Mouse (Mus musculus) thymus, postnatal 36 days (tissue): ENCODE measurements around the gene AW011738.

Experiments
- DNase-seq, 2 experiments: peaks; one replicate each; pipeline ENCODE4 v3.0.0; 2022; ENCODE audit warnings: mixed read lengths in 2 of 2

AW011738 gene

DNA sequence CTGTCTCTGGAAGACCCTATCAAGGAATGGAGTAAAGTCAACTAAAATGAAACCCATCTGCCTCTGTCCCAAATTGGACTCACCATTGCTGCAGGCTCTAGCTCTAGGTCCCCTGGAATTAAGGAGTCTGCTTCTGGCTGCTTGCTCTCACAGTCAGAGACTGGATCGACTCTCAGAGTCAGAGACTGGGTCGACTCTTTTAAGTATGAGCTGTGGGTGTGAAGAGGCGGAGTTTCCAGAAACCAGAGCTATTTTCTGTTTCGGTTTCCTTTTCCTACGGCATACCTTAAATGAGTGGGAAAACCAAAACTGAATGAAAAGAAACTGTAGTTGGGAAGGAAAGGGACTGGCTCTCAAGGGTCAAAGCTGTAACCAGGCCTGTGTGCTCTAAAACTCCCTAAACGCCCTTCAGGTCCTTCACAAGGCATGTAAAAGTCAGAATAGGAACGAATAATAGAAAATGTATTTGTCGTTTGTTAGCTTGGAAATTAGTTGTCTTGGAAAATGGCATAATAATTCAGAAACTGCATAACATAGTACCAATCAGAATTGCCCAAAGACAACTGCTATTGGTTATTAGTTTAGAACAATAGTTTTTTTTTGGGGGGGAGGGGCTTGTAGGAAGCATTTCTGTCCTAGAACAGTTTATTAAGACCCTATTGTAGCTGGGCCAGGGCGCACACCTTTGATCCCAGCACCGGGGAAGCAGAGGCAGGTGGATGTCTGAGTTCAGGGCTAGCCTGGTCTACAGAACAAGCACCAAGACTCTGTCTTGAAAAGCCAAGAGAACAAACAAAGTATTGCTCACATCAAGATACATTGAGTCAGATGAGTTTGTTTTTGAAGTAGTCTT is 2.3 kb upstream of the AW011738 start, which contains the start of gene Isg15:
Gene Isg15 (minus strand): TSS at position 196 of the 853 bp plus-strand sequence.
- no peak for DNase-seq

DNA sequence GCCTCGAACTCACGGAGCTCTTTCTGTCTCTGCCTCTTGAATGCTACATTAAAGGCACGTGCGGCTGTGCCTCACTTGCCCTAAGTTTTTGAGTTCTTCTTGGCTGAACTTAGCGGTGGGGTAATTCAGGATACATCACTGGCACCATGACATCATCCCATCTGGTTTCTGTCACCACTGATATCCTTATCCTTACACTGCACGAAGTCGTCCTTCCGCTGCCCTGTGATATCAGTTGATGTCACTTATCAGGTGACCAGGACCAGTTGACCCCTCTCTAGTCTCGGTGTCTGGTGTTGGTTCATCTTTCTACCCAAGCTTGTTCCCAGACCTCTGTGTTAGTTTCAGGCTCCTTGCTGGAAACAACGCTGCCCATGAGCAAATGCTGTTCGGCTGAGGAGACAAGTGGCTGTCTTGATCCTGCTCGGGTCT is 626 bp upstream of the AW011738 start:
- no peak for DNase-seq

DNA sequence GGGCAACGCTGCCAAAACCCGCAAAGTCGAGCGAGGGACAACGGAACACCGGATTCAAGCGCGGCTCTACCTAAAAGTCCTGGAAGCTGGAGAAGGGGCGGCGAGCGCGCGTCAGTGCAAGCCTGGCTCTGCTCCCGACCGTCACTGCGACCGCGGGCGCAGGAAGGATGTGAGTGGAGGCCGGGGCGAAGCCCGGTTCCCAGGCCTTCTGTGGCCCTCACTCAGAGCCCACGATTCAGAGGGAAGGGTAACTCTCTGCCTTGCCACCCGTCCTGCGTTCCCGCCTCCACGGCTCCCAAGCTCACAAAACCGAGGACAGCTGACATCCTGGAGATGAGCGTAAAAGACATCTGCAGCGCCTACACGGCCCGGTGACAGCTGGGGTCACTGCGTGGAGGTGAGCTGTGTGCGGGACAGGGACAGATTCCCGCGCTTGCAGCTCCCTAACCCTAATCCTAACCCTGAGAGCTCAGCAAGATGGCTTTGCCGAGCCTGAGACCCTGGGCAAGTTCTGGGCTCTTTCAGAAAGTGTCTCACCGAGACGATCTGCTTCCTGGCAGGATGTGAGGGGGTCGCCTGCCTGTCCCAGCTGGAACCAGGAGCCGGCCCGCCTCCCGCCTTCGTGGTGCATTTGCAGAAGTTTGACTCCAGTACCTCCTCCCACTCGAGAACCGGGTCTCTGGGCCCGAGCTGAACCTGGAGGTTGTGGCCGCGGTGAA is 468 bp downstream of the AW011738 start:
- peak; percentile 26 to 50 for DNase-seq

DNA sequence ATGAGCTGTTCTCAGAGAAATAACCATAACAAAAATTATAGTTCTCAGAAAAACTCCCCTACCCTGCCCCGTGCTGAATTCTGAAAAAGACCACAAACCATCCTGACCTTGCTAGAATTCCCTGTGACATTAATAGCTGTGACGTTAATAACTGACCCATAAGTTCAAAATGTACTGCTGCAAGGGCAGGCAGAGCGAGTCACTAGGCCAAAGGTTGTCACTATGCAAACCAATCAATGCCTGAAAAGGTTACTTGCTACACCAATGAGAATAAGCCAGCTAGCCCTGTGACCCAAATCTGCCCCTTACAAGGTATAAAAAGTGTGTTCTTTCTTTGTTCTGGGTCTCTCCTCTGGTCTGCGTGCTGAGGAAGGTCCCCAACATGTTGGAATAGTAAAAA is 5.8 kb downstream of the AW011738 start:
- no peak for DNase-seq

DNA sequence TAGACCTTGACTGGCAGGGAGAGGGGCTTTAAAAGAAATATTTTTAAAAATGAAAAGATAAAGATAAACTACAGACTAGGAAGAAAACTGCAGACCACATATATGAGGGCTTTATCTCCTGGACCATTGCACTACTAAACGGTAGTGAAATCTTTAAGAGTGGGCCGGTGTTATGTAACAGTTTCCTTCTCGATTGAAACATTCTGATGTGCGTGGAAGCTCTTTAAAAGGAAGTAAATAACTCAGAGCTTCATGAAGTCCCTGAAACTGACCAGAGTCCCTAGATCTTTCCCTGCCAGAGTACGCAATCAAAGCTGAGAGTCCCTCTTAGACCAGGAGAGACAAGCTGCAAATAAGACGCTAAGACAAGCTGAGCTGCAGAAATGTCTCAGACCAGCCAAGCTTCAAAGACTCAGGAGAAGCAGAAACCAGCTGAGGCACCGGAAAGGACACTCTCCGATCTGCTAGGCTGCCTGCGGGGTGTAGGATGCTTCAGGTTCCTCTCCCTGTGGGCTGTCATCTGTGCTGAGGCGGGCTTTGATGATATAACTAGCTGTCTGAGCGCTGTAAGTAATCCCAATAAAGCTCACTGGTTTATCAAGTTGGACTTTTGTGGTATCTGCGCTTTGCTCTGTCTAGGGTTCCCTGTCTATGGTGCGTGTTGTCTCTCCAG is 7.0 kb downstream of the AW011738 start:
- DNase-seq, result no peak

DNA sequence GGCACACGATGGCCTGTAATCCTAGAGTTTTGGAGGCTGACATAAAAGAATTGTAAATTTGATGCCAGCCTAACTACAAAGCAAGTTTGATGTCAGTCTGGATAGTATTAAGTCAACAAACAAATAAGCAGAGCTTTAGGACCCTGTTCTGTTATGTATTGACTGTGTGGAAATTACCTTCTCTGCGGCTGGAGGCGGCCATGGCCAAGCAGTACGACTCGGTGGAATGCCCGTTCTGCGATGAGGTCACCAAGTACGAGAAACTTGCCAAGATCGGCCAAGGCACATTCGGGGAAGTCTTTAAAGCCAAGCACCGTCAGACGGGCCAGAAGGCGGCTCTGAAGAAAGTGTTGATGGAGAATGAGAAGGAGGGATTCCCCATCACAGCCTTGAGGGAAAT is 10.0 kb downstream of the AW011738 start:
- DNase-seq, result no peak

DNA sequence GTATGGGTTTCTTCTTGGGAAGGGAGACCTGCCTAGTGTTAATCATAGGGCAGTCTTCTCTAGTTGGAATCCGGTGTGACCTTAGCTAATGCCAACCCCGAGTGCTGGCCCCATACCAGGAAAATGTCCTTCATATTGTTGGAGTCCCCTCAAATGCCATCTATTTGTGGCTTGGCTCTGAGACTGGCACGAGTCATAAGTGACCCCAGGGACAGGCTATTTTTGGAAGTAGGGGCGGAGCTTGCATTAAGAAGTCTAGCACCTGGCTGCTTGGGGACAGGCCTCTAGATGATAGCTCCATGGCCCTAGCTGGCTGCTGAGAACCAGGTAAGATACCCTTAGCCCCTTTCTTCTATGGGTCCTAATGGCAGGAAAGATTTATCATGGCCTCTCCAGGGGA is 12.5 kb downstream of the AW011738 start, which contains the start of gene Perm1:
Gene Perm1 (plus strand): TSS at position 220 of the 400 bp plus-strand sequence.
- no peak for DNase-seq

DNA sequence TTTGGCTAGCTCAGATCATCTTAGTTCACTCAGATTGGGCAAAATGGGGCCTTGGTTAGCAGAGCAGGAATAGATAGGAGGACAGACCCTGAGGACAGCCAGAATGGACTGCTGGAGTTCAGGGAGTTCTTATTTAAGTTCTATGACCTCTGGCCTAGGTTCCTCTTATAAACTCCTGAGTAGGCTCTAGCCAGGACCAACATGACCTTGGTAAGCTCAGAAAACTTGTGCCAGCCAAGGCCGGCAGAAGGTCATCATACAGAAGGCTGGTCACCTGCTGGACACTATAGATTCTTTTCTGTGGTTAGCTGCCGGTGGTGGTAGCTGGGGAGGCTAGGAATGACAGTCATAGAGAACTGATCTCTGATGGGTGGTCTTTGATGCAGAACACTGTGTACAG is 13.1 kb downstream of the AW011738 start:
- DNase-seq, result no peak

DNA sequence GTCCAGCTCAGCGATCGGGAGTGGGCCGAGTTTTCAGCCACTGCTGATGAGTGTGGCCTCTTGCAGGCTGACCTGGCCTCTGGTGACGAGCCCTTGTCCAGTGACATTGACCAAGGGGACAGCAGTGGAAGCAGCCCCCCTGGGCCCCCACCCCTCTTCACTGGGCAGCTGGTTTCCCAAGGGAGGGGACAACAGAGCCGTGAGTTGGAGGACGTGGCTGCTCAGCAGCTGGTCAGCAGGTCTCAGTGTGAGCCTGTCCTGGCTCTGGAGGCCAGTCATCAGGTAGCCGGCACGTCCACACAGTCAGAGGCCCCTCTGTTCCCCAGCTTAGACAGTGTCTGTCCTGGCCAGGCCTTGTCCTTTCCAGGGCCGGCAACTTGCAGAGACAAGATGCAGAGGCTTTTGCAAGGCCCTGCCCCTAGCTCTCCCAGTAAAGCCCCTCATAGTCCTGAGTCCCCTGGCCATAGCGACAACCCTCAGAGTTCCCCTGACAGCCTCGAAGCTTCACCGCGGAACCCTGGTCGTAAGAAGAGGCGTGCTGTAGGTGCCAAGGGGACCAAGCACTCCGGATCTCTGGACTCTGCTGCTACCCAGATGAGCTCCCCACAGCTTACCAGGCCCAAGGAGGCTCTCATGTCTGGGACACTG is 14.0 kb downstream of the AW011738 start:
- DNase-seq, result no peak

DNA sequence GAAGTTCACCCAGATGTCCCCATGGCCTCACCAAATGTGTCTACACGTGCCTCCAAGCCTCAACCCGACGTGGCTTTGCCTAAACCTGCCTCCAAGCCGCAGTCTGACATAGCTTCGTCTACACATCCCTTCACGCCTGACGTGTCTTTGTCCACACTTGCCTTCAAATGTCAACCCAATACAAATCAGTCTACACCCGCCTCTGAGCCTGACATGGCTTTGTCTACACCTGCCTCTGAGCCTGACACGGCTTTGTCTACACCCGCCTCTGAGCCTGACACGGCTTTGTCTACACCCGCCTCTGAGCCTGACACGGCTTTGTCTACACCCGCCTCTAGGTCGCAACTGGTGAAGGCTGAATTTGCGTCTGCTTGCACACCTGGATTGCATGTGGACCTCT is 14.7 kb downstream of the AW011738 start:
- DNase-seq, result no peak

DNA sequence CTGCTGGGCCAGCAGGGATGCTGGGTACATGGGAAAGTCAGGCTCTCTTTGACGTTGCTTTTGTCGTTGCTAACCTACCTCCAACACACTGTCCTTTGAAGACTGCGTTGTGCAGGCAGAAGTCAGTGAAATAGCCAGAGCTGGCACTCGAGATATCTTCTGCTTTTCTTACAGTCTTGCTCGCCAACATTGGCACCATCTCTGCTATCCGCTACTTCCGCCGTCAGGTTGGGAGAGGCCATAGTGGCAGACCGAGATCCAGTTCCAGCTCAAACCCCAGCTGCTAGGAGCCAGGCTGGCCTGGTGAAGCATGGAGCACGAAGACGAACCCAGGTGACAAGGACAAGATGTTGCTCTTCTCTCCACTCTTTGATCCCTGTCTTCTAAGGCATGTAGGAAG is 16.8 kb downstream of the AW011738 start:
- DNase-seq, result no peak

DNA sequence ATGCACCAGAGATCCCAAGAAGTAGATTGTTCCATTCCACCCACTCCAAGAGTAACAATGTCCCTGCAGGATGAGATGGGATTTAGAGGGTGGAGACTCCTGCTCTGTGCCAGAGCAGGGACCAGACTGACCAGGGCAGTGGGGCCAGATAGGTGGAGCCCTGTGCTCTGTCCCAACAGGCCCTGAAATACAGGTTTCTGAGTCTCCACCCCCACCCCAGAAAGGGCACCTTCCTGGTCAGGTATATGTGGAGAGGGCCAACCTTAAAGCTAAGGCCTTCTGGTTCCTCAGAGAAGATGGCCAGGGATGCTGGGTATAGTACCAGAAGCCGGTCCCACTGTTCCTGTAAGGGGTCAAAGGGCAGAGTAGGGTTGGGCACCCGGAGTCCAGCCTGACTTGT is 21.2 kb downstream of the AW011738 start:
- DNase-seq, result no peak

DNA sequence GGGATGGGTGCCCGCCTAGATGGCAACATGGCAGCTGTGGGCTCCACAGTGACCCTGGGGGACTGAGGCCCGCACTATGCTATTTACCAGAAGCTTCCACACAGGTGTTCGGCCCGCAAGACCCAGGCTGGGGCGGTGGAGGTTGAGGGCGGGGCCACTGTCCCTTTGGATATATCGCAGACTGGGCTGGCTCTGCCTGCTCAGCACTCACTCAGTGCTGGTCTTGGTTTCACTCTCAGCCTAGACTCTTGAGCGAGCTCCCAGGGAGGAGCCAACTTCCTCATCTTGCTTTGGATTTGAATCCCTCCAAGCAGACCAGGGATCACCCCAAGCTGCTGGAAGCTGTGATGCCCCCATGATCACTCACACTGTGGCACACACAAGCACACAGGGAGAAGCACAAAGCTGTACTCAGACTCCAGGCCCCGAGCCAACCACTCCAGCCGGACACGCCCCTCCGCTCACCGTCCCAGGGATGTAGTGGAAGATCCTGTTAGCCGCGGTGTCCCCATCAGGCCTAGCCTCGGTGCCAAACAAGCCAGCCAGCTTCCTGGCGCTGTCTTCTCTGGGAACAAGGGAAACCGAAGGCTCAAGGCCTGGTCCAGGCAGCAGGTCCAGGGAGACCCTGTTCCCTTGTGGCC is 24.8 kb downstream of the AW011738 start:
- no peak for DNase-seq

DNA sequence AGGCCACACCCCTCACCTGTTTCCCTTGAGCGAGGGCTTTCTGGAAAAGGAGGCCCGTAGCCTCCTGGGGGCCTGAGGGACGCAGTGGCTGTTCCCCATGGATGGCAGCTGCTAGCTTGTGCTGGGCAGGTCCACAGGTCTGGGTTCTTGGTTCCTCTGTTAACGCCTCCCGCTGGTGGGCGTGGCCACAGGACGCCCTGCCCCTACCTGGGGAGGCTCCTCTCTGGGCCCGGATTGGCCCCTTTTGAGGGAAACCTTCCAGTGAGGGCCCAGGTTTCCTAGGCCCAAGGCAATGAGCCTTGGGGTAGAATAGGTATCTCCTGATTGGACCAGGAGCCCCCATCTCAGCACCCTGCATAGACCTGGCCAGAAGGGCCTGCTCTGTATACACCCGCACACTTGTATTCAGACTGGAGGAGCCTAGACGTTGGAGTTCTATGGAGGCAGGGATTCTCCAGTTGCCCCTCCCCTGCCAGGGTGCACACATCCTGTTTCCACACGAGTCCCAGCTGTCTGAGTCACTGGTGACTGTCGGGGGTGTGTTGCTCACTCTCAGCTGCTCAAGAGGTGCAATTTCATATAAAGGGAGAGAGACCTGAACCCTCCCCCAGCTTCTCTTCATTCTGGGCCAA is 25.4 kb downstream of the AW011738 start:
- DNase-seq, result no peak

DNA sequence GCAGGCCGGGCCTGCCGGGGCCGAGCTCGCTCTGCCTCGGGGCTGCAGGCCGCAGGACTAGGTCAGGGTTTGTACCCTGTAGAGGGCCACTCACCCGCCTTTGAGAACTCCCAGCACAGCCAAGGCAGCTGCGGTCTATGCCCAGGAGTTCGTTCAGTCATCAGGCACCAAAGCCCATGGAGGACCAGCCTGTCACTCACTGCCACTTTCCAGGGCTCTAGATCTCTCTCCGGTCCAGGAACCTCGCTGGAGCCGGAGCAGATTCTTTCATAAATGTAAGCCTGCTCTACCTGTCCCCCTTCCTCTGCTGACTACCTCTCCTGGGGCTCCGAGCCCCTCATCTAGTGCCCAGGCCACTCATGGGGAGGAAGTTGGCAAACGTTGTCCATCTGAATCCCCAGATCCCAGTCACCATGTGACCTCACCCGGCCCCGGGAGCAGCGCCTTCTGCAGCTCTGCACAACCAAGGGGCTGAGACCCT is 31.0 kb downstream of the AW011738 start:
- peak; percentile 23 to 36 for DNase-seq

DNA sequence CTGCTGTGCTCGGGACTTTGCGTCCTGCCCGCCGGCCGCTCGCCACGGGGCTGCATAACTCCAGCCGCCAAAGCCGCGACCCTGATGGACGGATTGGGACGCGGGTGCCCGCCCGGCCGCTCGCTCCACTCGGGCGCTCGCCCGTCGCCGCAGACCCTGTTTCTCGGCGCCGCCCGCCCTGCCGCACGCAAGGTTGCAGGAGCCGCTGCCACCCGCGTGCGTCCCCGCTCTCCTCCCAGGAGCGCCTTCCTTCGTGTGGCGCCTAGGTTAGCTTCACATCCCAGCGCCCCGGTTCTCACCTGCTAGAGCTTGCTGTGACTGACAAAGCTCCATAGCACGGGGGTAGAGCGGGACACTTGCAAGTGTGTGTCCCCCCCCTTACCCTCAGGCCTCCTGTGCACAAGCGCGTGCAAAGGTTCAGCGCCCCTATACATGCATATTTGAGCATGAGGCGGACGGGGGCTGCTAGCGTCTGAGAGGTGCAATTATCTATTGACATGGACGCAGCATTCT is 31.7 kb downstream of the AW011738 start, which contains the start of gene Plekhn1:
Gene Plekhn1 (minus strand): TSS at position 157 of the 513 bp plus-strand sequence.
- peak; percentile 77 to 80 for DNase-seq

DNA sequence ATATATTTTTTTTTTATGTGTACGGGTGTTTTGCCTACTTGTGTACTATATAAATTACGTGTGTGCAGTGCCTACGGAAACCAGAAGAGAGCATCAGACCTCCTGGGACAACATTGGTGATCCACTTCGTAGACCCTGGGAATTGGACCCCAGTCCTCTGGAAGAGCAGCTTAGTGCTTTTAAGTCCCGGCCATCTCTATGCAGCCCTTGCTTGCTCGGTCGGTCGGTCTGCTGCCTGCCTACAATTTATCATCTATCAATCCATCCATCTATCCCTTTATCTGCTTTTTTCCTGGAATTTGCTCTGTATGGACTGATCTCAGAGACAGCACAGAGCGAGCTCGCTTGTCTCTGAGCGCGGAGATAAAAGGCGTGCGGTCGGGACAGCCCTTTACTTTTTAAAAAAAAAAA is 32.3 kb downstream of the AW011738 start:
- no peak for DNase-seq

DNA sequence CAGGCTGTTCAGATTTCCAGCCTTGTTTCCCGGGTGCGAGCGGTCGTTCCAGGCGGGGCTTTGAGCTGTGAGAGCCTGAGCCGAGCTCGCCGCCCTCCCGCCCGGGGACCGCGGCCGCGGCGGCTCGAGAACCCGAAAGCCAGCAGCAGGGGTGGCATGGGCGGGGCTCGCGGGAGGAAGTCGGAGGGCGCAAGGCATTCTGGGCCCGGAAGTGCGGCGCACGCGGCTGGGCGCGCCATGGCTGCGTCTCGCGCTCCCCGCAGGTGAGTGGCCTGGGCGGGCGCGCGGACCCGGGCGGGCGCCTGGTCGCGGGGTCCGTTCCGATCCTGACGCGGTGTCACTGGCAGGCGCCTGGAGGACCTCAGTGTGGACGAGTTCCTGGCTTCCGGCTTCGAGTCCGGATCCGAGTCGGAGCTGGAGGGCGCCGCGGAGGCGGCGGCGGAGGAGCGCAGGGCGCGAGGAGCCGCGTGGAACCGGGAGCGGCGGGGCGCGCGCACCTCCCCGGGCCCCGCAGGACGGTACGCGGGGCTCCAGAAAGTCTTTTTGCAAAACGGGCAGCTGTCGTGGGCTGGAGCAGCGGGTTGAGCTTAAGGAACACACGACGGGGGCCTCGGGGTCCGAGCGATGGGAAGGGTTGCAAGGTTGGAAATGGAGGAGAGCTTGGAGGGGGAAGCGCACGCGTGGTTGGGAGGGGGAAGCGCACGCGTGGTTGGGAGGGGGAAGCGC is 32.9 kb downstream of the AW011738 start, which contains the start of gene Noc2l:
Gene Noc2l (plus strand): TSS at position 203 of the 726 bp plus-strand sequence.
- peak; percentile 89 to 92 for DNase-seq

DNA sequence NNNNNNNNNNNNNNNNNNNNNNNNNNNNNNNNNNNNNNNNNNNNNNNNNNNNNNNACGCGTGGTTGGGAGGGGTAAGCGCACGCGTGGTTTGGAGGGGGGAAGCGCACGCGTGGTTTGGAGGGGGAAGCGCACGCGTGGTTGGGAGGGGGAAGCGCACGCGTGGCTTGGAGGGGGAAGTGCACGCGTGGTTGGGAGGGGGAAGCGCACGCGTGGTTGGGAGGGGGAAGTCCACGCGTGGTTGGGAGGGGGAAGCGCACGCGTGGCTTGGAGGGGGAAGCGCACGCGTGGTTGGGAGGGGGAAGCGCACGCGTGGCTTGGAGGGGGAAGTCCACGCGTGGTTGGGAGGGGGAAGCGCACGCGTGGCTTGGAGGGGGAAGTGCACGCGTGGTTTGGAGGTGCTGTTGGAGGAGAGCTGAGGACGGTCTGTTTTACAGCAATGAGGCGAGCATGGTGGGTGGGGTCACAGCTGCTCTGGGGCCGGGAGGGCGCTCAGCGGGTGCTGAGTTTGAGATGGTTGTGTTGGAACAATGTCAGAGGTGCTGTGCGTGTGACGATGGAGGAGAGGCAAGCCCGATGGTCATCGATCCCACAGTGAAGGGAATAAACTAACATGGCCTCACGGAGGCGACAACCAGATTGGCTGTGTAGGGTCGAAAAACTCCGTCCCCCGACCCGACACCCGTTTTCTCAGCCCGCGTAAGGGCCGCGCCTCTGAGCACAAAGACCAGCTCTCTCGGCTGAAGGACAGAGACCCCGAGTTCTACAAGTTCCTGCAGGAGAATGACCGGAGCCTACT is 33.7 kb downstream of the AW011738 start:
- DNase-seq, result peak in 1 of 2 experiments; percentile 37

DNA sequence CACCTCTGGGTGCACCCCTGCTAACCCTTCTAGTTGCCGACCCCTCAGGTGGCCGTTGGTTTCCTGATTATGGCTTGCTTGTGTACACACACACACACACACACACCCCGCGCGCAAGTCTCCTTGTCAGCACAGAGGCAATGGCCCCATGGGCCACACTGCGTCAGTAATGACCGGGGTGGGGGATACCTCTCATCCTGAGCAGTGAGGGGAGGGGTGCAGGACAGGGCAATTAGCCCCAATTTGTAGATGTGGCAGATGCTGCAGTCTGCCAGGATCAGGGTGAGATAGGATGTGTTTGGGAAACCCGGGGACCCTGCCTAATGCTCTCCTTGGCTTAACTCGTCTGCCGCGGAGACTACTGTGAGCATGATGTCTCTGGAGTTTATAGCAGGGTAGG is 46.5 kb downstream of the AW011738 start:
- no peak for DNase-seq
